Mouse (Mus musculus): ENCODE measurements at regions not wholly inside any gene's neighbourhood (a gene's known extent, or its start where the extent isn't known, plus 50 kb on each side); places are given as distances from the start of the nearest gene placed in this dataset.

DNA sequence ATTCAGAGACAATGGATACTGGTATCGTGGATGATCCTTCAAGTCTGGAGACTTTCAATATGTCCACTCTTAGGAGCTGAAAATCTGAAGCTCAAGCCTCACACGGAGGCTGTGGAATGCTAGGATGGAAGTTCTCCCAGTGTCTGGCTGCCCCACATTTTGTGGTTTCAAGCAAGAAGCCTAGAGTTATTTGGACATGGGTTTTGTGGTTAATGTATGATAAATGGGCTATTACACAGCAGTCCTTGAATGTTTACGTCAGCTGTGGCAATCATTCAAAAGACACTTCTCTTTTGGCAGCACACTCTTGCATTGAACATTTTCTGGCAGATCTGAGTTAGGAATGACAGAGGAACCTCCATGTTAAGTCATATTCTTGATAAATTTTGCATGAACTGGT, 207.2 kb upstream of the Eya4 start:
- TF ChIP-seq CTCF (IDR thresholded peaks at IDR 0.05) = no peak
- TF ChIP-seq EP300 (IDR thresholded peaks at IDR 0.05) = no peak
- DNase-seq (ENCODE audit: low spot score) (peak; percentile 44), ATAC-seq (no peak)
- Histone ChIP-seq H3K27me3 (replicated peaks; ENCODE audit: insufficient read depth, low read length) (no peaks in the 10 kb centered on the region), H3K4me2 (replicated peaks; ENCODE audit: low read depth, low read length) (no peak overlapping the region), H3K27ac (ENCODE audit: low read length) (no peak overlapping the region), H3K4me3 (ENCODE audit: low read depth, low read length) (no peak overlapping the region), H3K36me3 (ENCODE audit: insufficient read depth, low read length) (no peaks in the 10 kb centered on the region), H3K9ac (replicated peaks; ENCODE audit: low read depth) (no peak overlapping the region), H3K9me3 (ENCODE audit: low read length) (no peaks in the 10 kb centered on the region), H3K4me1 (ENCODE audit: insufficient read depth, low read depth, low read length) (no peaks in the 10 kb centered on the region)
- 36% methylated on average over 3 of the region's 3 CpGs for WGBS

DNA sequence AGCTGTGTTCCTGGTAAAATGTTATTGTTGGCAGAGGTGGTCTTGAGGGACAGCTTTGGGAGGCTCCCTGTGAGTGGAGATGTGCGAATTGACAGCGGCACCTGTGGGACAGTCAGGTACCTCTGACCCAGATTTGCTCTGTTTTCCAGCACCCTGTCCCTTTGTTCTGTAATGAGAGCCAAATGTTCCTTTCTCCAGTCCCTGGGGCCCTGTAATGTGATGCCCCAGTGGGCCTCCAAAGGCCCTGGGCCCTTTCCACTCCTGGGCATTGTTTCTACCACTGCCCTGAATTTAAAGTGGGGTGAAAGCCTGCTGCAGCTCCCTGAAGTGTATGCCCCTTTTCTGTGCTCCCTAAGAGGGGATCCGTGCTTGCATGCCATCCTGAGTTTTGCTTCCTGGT, 198.6 kb upstream of the Eya4 start:
- no peaks in the 10 kb centered on the region for H3K9me3 ChIP-seq (ENCODE audit: low read length)
- no peak overlapping the region for H3K4me3 ChIP-seq (ENCODE audit: low read depth, low read length)
- H3K4me1 ChIP-seq (ENCODE audit: insufficient read depth, low read depth, low read length) = no peaks in the 10 kb centered on the region
- TF ChIP-seq EP300 (IDR thresholded peaks at IDR 0.05) (no peak), CTCF (IDR thresholded peaks at IDR 0.05) (no peak)
- no peak overlapping the region for H3K4me2 ChIP-seq (replicated peaks; ENCODE audit: low read depth, low read length)
- ATAC-seq (no peak), DNase-seq (ENCODE audit: low spot score) (no peak)
- WGBS = 48% methylated on average over 3 of the region's 3 CpGs
- no peaks in the 10 kb centered on the region for H3K27me3 ChIP-seq (replicated peaks; ENCODE audit: insufficient read depth, low read length)
- H3K9ac ChIP-seq (replicated peaks; ENCODE audit: low read depth) = no peak overlapping the region
- no peaks in the 10 kb centered on the region for H3K36me3 ChIP-seq (ENCODE audit: insufficient read depth, low read length)
- no peak overlapping the region for H3K27ac ChIP-seq (ENCODE audit: low read length)

DNA sequence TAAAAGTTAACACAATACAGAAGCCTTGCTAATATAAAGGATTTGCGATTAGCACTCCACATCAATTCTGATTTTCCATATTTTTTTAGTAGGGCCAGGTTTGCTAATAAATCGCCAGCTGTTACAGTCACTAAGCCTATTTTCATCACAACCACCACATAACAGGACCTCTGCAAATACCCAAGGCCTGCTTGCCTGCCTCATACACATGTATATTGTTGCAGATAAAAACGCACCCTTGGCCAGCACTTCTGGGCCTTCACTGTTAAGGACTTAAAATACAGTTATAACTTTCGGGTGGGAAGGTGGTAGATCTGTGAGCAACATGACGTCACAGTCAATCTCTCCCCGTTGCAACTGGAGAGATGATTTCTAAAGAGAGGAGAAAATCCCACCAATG, 197.7 kb upstream of the Eya4 start:
- H3K36me3 ChIP-seq (ENCODE audit: insufficient read depth, low read length) = no peaks in the 10 kb centered on the region
- H3K27ac ChIP-seq (ENCODE audit: low read length) = no peak overlapping the region
- H3K9ac ChIP-seq (replicated peaks; ENCODE audit: low read depth) = no peak overlapping the region
- no peak overlapping the region for H3K4me3 ChIP-seq (ENCODE audit: low read depth, low read length)
- no peaks in the 10 kb centered on the region for H3K4me1 ChIP-seq (ENCODE audit: insufficient read depth, low read depth, low read length)
- no peak for TF ChIP-seq EP300 (IDR thresholded peaks at IDR 0.05)
- no peak for TF ChIP-seq CTCF (IDR thresholded peaks at IDR 0.05)
- ATAC-seq (no peak), DNase-seq (ENCODE audit: low spot score) (no peak)
- H3K27me3 ChIP-seq (replicated peaks; ENCODE audit: insufficient read depth, low read length) = no peaks in the 10 kb centered on the region
- H3K4me2 ChIP-seq (replicated peaks; ENCODE audit: low read depth, low read length) = no peak overlapping the region
- no peaks in the 10 kb centered on the region for H3K9me3 ChIP-seq (ENCODE audit: low read length)
- WGBS = 87% methylated on average over 6 of the region's 6 CpGs

DNA sequence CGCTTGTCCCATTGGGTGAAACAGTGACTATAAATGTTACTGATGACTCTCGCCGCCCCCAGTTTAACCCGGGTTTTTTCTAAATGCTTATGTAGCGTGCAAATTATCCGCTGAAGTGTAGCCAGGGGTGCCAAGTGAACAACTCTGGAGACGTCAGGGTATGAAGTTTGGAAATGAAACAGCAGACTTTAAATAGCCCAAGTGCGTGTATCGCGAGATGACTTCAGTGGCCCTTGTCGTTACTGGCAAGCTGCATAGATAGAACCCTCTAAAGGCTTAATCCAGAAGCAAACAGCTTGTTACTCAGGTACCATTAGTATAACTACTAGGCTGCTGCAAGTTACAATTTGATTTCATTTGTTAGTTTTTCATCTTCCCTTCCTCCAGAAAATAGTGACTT, 192.1 kb upstream of the Eya4 start:
- Histone ChIP-seq H3K36me3 (ENCODE audit: insufficient read depth, low read length) (no peaks in the 10 kb centered on the region), H3K27ac (ENCODE audit: low read length) (no peak overlapping the region), H3K9me3 (ENCODE audit: low read length) (no peaks in the 10 kb centered on the region), H3K4me1 (ENCODE audit: insufficient read depth, low read depth, low read length) (no peaks in the 10 kb centered on the region), H3K9ac (replicated peaks; ENCODE audit: low read depth) (no peak overlapping the region), H3K4me2 (replicated peaks; ENCODE audit: low read depth, low read length) (no peak overlapping the region), H3K4me3 (ENCODE audit: low read depth, low read length) (no peak overlapping the region), H3K27me3 (replicated peaks; ENCODE audit: insufficient read depth, low read length) (no peaks in the 10 kb centered on the region)
- TF ChIP-seq EP300 (IDR thresholded peaks at IDR 0.05) (no peak), CTCF (IDR thresholded peaks at IDR 0.05) (no peak)
- DNase-seq (ENCODE audit: low spot score) (no peak), ATAC-seq (no peak)
- 80% methylated on average over 11 of the region's 11 CpGs for WGBS

DNA sequence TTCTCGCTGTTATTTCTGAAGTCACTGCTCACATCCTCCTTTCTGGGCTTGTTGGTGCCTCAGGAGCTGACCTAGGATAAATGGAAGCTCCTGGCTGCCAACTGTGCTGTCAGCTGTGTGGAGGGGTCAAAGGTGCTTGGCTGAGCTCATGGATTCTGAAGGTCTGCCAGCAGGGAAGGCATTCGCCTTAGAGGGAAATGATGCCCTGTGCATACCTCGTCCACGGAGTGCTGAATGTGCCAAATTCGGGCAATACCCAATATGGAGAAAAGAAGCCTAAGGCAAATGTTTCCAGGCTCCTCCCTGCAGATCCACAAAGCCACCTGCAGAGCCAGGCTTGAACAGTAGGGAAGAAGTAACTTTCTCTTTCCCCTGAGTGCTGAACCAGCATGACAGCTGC, 191.3 kb upstream of the Eya4 start:
- H3K27me3 ChIP-seq (replicated peaks; ENCODE audit: insufficient read depth, low read length) = no peaks in the 10 kb centered on the region
- no peak for ATAC-seq
- no peaks in the 10 kb centered on the region for H3K9me3 ChIP-seq (ENCODE audit: low read length)
- H3K9ac ChIP-seq (replicated peaks; ENCODE audit: low read depth) = no peak overlapping the region
- TF ChIP-seq CTCF (IDR thresholded peaks at IDR 0.05) (no peak), EP300 (IDR thresholded peaks at IDR 0.05) (no peak)
- H3K4me3 ChIP-seq (ENCODE audit: low read depth, low read length) = no peak overlapping the region
- no peaks in the 10 kb centered on the region for H3K4me1 ChIP-seq (ENCODE audit: insufficient read depth, low read depth, low read length)
- no peak for DNase-seq (ENCODE audit: low spot score)
- H3K36me3 ChIP-seq (ENCODE audit: insufficient read depth, low read length) = no peaks in the 10 kb centered on the region
- H3K4me2 ChIP-seq (replicated peaks; ENCODE audit: low read depth, low read length) = no peak overlapping the region
- WGBS = 49% methylated on average over 5 of the region's 5 CpGs
- no peak overlapping the region for H3K27ac ChIP-seq (ENCODE audit: low read length)

DNA sequence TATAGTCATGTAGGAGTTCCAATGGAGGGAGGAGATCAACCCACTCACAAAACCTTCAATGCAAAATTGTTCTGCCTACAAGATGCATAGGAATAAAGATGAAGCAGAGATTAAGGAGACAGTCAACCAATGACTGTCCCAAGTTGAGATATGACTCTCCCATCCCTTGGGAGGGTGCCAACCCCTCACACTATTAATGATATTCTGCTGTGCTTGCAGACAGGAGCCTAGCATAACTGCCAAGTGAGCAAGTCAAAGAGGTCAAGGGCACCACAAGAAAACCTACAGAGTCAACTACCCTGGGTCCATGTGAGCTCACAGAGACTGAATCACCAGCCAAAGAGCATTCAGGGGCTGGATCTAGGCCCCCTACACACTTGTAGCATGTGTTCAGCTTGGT, 184.1 kb upstream of the Eya4 start:
- no peaks in the 10 kb centered on the region for H3K27me3 ChIP-seq (replicated peaks; ENCODE audit: insufficient read depth, low read length)
- H3K4me1 ChIP-seq (ENCODE audit: insufficient read depth, low read depth, low read length) = no peaks in the 10 kb centered on the region
- H3K27ac ChIP-seq (ENCODE audit: low read length) = no peak overlapping the region
- H3K9me3 ChIP-seq (ENCODE audit: low read length) = no peaks in the 10 kb centered on the region
- no peak overlapping the region for H3K9ac ChIP-seq (replicated peaks; ENCODE audit: low read depth)
- no peak overlapping the region for H3K4me2 ChIP-seq (replicated peaks; ENCODE audit: low read depth, low read length)
- ATAC-seq (no peak), DNase-seq (ENCODE audit: low spot score) (no peak)
- no peaks in the 10 kb centered on the region for H3K36me3 ChIP-seq (ENCODE audit: insufficient read depth, low read length)
- no peak for TF ChIP-seq EP300 (IDR thresholded peaks at IDR 0.05)
- TF ChIP-seq CTCF (IDR thresholded peaks at IDR 0.05) = no peak
- no peak overlapping the region for H3K4me3 ChIP-seq (ENCODE audit: low read depth, low read length)

DNA sequence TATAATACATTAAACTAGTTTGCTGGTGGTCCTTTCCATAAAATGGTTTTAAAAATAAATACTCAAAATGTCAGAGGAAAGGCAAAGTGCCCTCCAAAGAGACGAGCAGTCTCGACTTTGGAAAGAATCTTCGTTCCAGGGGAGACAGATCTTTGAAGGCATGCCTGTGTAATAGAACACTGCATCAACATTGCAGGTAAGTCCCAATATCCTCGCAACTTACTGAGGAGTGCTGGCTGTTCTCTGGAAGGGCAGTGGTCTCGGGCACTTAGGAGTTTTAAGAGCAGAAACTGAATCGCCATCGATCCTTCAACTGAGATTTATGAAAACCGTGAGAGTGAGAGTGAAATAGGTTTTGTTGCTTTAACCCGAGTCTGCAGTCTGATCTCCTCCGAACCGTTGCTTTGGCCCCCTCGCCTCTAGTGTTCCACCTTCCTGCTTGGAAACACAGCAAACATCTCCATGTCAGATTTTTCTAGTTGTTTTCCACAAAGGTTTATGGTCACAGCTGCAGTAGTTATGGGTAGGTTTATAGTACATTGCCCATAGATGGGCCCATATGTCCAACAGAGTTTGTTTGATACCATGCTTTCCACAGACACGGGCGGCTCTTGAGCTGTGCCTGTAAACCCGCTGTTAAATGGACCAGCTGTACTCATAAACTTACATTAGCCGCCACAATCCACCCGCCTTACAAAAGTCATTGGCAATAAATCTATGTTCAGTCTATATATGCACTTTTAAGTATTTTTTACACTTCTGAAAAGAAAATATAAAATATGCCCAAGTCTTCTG, 181.6 kb upstream of the Eya4 start:
- 79% methylated on average over 17 of the region's 17 CpGs for WGBS
- DNase-seq (ENCODE audit: low spot score) (no peak), ATAC-seq (no peak)
- TF ChIP-seq EP300 (IDR thresholded peaks at IDR 0.05) (no peak), CTCF (IDR thresholded peaks at IDR 0.05) (no peak)
- H3K36me3 ChIP-seq (ENCODE audit: insufficient read depth, low read length) = no peaks in the 10 kb centered on the region
- no peaks in the 10 kb centered on the region for H3K4me1 ChIP-seq (ENCODE audit: insufficient read depth, low read depth, low read length)
- no peaks in the 10 kb centered on the region for H3K27me3 ChIP-seq (replicated peaks; ENCODE audit: insufficient read depth, low read length)
- H3K9ac ChIP-seq (replicated peaks; ENCODE audit: low read depth) = no peak overlapping the region
- no peak overlapping the region for H3K27ac ChIP-seq (ENCODE audit: low read length)
- H3K9me3 ChIP-seq (ENCODE audit: low read length) = no peaks in the 10 kb centered on the region
- no peak overlapping the region for H3K4me2 ChIP-seq (replicated peaks; ENCODE audit: low read depth, low read length)
- H3K4me3 ChIP-seq (ENCODE audit: low read depth, low read length) = no peak overlapping the region

Data from lung, postnatal 0 days (tissue).